Mouse (Mus musculus): ENCODE results near the gene Mavs.

DNA sequence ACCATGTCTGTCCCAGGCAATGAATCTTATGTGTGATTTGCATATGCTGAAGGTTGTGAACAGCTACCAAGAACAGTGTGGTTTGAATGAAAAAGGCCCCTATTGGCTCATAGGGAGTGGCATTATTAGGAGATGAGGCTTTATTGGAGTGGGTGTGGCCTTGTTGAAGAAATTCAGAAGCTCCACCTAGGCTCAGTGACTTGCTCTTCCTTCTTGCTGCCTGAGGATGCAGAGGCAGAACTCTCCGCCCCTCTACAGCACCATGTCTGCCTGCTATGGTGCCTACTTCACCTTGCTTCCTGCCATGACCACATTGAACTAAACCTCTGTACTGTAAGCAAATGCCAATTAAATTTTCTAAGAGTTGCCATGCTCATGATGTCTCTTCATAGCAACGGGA is 1.3 kb upstream of the Mavs start:
- no peak for TF ChIP-seq POLR2A (IDR thresholded peaks at IDR 0.05; ENCODE audit: borderline replicate concordance, low read depth, low read length)
- TF ChIP-seq CTCF (IDR thresholded peaks at IDR 0.05; ENCODE audit: low read depth, low read length): no peak
